Mouse (Mus musculus): Measurements from ENCODE around the gene Ywhag. TPM values are rescaled to one million over a fixed set of nuclear protein-coding genes. Genes with fewer than 3 reads are reported as not detected.

The Ywhag gene
- polyA plus RNA-seq, 1 experiment = 493 TPM

DNA sequence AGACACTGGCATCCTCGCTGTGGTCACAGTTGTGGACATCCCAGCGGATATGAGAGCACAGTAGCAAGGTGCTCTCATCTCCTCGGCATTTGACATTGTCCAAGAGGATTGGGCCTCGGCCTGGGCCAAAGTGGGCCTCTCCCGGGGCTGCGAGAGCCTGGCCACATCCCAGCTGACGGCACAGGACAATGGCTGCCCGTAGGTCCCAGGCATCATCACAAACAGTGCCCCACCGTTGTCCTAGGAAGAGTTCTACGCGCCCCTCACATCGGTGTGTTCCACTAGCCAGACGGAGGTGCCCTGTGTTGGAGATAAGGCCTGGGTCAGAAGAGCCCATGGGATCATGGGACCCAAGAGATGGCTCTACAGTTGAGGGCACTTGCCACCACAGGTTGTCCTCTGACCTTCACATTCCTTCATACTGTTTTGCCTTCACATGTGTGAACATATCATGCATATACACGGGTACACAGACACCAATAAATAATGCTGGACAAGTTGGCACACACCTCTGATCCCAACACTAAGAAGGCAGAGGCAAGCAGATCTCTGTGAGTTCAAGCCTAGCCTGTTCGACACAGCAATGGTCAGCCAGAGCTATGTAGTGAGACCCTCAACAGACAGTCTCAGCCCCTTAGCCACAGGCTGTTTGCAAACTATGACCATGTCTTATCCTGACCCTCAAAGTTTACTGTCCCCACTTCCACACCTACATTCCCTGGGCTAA, 26.7 kb upstream of the Ywhag start:
- no peak overlapping the region for H3K4me3 ChIP-seq (replicated peaks; ENCODE audit: insufficient read depth, low read depth, low read length)
- peak in 1 of 2 experiments; percentile 29 for DNase-seq
- 94% methylated on average over 15 of the region's 15 CpGs for WGBS
- H3K27ac ChIP-seq (ENCODE audit: insufficient read depth, low read length) = no peak overlapping the region
- H3K27me3 ChIP-seq (ENCODE audit: control insufficient read depth, insufficient read depth, low read length) = no peaks in the 10 kb centered on the region
- no peak for TF ChIP-seq POLR2A (IDR thresholded peaks at IDR 0.05; ENCODE audit: borderline replicate concordance, insufficient read depth, low read length)
- TF ChIP-seq CTCF (IDR thresholded peaks at IDR 0.05; ENCODE audit: borderline replicate concordance, insufficient read depth, low read depth, low read length) = no peak
- peaks cover 4% of the 10 kb centered on the region; the same call in 1 of the 2 replicates for H3K4me1 ChIP-seq (ENCODE audit: control insufficient read depth, insufficient read depth, low read length)

DNA sequence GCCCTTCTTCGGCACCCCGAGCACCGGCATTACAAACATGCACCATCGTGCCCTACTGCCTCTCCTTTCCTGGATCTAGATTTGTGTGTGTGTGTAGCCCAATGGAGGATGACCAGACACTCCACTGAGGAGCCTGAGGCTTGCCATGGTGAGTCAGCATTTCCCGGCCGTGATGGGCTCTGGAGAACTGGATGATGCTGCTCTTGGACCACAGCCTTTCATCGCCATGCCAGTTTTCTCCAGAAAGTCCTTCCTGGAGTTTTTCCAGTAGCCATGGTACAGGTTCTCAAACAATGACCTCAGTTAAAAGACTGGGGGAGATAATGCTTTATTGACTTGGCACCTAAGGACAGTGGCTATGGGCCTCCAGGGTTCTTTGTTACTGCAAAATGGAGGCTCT, 25.5 kb upstream of the Ywhag start:
- no peak for DNase-seq
- H3K4me1 ChIP-seq (ENCODE audit: control insufficient read depth, insufficient read depth, low read length) = no peaks in the 10 kb centered on the region
- 66% methylated on average over 7 of the region's 7 CpGs for WGBS
- TF ChIP-seq POLR2A (IDR thresholded peaks at IDR 0.05; ENCODE audit: borderline replicate concordance, insufficient read depth, low read length) = no peak
- no peak for TF ChIP-seq CTCF (IDR thresholded peaks at IDR 0.05; ENCODE audit: borderline replicate concordance, insufficient read depth, low read depth, low read length)
- no peaks in the 10 kb centered on the region for H3K27me3 ChIP-seq (ENCODE audit: control insufficient read depth, insufficient read depth, low read length)
- H3K4me3 ChIP-seq (replicated peaks; ENCODE audit: insufficient read depth, low read depth, low read length) = no peak overlapping the region
- H3K27ac ChIP-seq (ENCODE audit: insufficient read depth, low read length) = no peak overlapping the region

DNA sequence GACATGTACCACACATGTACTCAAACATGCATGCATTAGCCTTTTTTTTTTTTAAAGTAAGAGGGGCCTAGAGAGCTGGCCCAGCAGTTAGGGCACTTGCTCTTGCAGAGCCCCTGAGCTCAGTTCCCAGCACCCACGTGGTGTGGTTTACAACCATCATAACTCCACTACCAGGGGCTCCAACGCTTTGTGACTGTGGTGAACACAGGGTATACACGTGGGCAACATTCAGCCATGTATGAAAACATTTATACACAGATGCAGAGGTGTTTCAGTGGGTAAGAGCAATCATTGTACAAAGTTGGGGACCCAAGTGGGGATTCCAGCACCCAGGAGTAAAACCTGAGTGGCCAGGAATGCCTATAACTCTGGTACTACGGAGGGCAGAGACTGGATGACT, 24.0 kb upstream of the Ywhag start:
- H3K4me3 ChIP-seq (replicated peaks; ENCODE audit: insufficient read depth, low read depth, low read length) = no peak overlapping the region
- no peak overlapping the region; the same call in 1 of the 2 replicates for H3K27ac ChIP-seq (ENCODE audit: insufficient read depth, low read length)
- 90% methylated on average over 4 of the region's 4 CpGs for WGBS
- no peaks in the 10 kb centered on the region for H3K27me3 ChIP-seq (ENCODE audit: control insufficient read depth, insufficient read depth, low read length)
- no peaks in the 10 kb centered on the region for H3K4me1 ChIP-seq (ENCODE audit: control insufficient read depth, insufficient read depth, low read length)
- TF ChIP-seq CTCF (IDR thresholded peaks at IDR 0.05; ENCODE audit: borderline replicate concordance, insufficient read depth, low read depth, low read length) (no peak), POLR2A (IDR thresholded peaks at IDR 0.05; ENCODE audit: borderline replicate concordance, insufficient read depth, low read length) (no peak)
- no peak for DNase-seq

DNA sequence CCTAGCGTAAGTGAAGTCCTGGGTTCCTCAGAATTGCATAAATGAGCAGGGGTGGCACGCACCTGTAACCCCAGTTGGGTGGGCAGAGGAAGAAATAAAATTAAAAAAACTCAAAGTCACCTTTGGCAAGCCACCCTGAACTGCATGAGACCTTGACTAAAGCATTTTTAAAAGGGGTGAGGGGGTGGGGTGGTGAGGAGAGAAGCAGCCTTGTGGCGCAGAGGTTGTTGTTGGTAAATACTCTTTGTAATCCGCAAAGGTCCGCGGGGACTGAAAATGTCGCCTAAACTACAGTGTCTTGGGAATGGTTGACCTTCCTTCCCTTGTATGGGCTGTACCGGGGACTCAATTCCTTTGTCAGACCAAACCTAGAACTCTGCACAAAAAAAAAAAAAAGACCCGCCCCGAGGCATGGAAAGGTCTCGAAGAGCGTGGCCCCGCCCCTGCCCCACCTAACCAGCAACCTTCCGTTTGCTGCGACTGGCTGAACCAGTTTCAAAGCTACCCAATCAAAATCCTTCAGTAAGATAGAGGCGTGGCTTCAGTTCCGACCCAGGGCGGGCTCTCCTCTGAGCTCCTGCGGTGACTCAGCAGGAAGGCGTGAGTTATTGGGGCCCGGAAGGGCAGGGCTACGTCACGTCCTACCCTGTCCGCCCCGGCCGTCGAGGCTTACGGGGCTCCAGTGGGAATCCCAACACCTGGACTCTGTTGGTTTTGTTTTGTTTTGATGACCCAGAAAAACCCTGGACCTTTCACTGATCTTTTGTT, 23.0 kb upstream of the Ywhag start:
- TF ChIP-seq CTCF (IDR thresholded peaks at IDR 0.05; ENCODE audit: borderline replicate concordance, insufficient read depth, low read depth, low read length) (no peak), POLR2A (IDR thresholded peaks at IDR 0.05; ENCODE audit: borderline replicate concordance, insufficient read depth, low read length) (peak; percentile 61; the same call in 1 of the 2 replicates)
- Histone ChIP-seq H3K27me3 (ENCODE audit: control insufficient read depth, insufficient read depth, low read length) (no peaks in the 10 kb centered on the region), H3K27ac (ENCODE audit: insufficient read depth, low read length) (peak overlapping the region; percentile 65), H3K4me1 (ENCODE audit: control insufficient read depth, insufficient read depth, low read length) (no peaks in the 10 kb centered on the region), H3K4me3 (replicated peaks; ENCODE audit: insufficient read depth, low read depth, low read length) (peak overlapping the region; percentile 62)
- 9% methylated on average over 28 of the region's 28 CpGs for WGBS
- peak; percentile 89 to 95 for DNase-seq

DNA sequence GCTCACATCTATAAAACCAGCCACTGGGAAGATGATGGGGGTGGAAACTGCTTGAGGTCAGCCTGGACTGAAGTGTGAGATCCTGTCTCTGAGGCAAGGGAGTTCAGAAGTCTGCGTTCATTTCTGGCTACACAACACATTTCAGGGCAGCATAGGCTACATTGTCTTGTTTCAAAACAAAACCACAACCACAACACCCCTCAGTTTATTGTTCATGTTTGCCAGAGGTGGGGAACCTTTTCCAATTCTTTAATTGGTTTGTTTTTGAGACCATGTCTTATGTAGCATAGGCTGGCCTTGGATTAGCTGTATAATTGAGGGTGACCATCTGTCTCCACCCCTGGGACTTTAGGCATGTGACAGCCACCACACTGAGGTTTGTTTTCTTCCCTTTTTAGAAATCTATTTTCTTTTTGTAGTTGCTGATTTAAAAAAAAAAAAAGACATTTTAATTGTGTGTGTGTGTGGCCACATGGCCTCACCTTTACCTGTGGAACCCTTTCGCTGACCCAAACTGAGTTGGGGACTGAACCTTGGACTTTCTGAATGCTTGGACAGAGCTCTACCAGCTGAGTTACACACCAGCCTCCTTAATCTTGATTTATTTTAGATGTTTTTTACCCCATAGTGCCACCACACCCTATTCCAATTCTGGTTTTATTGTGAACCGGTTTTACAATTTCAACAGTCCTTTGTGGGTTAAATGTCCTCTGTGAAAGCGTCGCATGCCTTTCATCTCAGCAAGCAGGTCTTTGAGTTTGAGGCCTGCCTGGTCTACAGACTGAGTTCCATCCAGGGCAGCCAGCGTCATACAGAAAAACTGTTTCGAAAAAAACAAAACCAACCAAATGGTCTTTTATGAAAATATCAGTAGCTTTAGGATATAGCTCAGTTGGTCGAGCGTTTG, 22.1 kb upstream of the Ywhag start:
- TF ChIP-seq POLR2A (IDR thresholded peaks at IDR 0.05; ENCODE audit: borderline replicate concordance, insufficient read depth, low read length) (no peak), CTCF (IDR thresholded peaks at IDR 0.05; ENCODE audit: borderline replicate concordance, insufficient read depth, low read depth, low read length) (no peak)
- 76% methylated on average over 9 of the region's 9 CpGs for WGBS

DNA sequence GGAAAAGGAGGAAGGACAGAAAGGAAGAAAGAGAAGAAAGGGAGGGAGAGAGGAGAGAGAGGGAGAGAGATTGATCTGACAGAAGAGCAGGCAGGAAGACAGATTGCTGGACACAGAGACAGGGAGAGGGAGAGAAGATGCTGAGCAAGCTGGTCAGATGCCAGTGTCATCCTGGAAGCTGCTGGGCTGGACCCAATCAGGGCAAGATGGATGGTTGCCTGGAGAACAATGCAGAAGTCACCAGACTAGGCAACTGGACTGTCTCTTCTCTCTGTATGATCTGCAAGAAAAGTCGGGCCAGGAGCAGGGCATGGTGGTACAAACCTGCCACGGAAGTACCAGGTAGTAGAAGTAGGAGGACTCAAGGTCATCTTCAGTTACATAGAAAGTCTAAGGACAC, 18.4 kb upstream of the Ywhag start:
- Histone ChIP-seq H3K4me3 (replicated peaks; ENCODE audit: insufficient read depth, low read depth, low read length) (no peak overlapping the region), H3K27me3 (ENCODE audit: control insufficient read depth, insufficient read depth, low read length) (no peaks in the 10 kb centered on the region), H3K27ac (ENCODE audit: insufficient read depth, low read length) (no peak overlapping the region), H3K4me1 (ENCODE audit: control insufficient read depth, insufficient read depth, low read length) (no peaks in the 10 kb centered on the region)
- DNase-seq = peak in 1 of 2 experiments; percentile 52
- 64% methylated on average over 2 of the region's 2 CpGs for WGBS
- TF ChIP-seq POLR2A (IDR thresholded peaks at IDR 0.05; ENCODE audit: borderline replicate concordance, insufficient read depth, low read length) = no peak
- no peak for TF ChIP-seq CTCF (IDR thresholded peaks at IDR 0.05; ENCODE audit: borderline replicate concordance, insufficient read depth, low read depth, low read length)

More for the DNA sequence above, 22.1 kb upstream of the Ywhag start:
- no peak for DNase-seq
- H3K27me3 ChIP-seq (ENCODE audit: control insufficient read depth, insufficient read depth, low read length) = no peaks in the 10 kb centered on the region
- peak overlapping the region; percentile 44; the same call in 1 of the 2 replicates for H3K27ac ChIP-seq (ENCODE audit: insufficient read depth, low read length)
- H3K4me3 ChIP-seq (replicated peaks; ENCODE audit: insufficient read depth, low read depth, low read length) = peak overlapping the region; percentile 62
- H3K4me1 ChIP-seq (ENCODE audit: control insufficient read depth, insufficient read depth, low read length) = no peaks in the 10 kb centered on the region

DNA sequence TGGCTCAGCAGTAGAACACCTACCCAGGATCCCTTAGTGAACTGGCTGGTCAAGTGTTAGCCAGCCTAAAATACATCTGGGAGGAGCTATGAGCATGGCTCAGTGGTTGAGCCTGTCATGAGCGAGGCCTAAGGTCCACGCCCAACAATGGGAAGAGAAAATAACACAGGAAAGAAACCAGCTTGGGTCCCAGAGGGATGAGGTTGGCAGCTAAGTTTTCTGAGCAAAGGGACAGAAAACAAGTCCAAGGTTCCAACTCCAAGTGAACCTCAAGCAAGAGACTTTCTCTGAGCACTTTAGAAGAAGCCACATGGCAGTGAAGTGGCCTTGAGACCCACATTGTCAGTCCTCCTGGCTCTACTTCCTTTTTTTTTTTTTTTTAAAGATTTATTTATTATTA, 17.2 kb upstream of the Ywhag start:
- Histone ChIP-seq H3K4me3 (replicated peaks; ENCODE audit: insufficient read depth, low read depth, low read length) (no peak overlapping the region), H3K27ac (ENCODE audit: insufficient read depth, low read length) (no peak overlapping the region), H3K27me3 (ENCODE audit: control insufficient read depth, insufficient read depth, low read length) (no peaks in the 10 kb centered on the region), H3K4me1 (ENCODE audit: control insufficient read depth, insufficient read depth, low read length) (no peaks in the 10 kb centered on the region)
- WGBS = 96% methylated on average over 2 of the region's 2 CpGs
- TF ChIP-seq CTCF (IDR thresholded peaks at IDR 0.05; ENCODE audit: borderline replicate concordance, insufficient read depth, low read depth, low read length) (no peak), POLR2A (IDR thresholded peaks at IDR 0.05; ENCODE audit: borderline replicate concordance, insufficient read depth, low read length) (no peak)
- no peak for DNase-seq
